Mouse (Mus musculus) mesoderm, embryonic 11.5 days (tissue): ENCODE results near the gene Pkdcc.

ENCODE experiments used
- DNase-seq: peaks from one replicate; pipeline ENCODE4 v3.0.0-alpha.2; 2012; ENCODE audit warnings: low read depth, low spot score

Gene Pkdcc

GRCm38 (mm10) chr17:83214674-83215528, at the start of gene Pkdcc:
Gene Pkdcc, plus strand, starts transcription at chr17:83215292.
- peak; percentile 85 for DNase-seq

- DNase-seq, result no peak
These were observed 48.9 kb upstream of the Pkdcc start for GRCm38 (mm10) chr17:83166195-83166594.

- no peak for DNase-seq
These were observed 38.9 kb upstream of the Pkdcc start for GRCm38 (mm10) chr17:83176146-83176545.

DNA sequence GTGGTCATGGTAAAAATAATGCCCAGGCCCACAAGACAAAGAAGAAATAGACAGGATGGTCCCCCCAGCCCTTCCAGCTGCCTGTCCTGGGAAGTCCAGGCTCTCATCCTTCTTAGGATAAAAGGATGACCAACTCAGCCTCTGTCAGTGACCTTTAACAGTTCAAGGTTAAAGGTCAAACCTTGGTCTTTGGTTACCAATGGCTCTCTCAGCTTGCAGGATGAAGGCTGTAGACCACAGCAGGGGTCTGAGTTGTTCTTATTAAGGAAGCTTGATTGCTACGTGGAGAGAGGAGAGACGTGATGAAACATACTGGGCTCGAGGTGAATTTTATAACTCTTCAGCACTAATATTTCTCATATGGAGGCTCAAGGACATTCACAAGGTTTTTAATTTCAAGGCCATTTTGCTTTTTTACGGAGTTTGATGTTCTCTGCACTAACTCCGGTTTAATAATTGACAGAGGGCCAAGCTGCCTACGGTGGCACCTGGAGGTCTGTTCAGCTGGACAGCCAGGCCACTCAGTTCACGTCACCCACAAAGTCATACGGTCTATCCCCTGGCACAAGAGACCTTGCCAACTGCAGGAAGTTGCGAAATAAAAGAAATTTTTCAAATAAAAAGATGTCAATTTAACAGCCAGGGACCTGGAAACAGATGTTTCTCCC, 36.5 kb upstream of the Pkdcc start:
- DNase-seq, result peak; percentile 56

- peak; percentile 83 for DNase-seq
These were observed 36.0 kb upstream of the Pkdcc start for GRCm38 (mm10) chr17:83179151-83179531.

- DNase-seq, result no peak
These were observed 35.5 kb upstream of the Pkdcc start for GRCm38 (mm10) chr17:83179569-83179968.

DNA sequence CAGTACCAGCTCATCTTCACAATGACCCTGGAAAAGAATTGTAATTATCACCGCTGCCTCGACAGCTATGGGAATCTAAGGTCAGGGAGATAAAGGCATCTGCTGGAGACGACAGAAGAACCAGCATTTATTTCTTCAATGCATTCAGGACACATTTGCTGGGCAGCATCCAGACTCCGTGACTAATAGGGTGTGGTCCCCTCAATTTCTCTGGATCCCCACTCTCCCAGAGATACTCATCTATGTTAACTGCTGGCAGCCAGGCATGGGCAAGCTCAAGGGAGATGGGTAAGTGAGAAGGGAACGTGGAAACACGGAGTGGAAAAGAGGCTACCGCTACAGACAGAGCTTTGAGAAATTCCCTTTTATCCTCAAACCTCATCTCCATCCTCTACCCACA, 34.0 kb upstream of the Pkdcc start:
- DNase-seq, result no peak

DNA sequence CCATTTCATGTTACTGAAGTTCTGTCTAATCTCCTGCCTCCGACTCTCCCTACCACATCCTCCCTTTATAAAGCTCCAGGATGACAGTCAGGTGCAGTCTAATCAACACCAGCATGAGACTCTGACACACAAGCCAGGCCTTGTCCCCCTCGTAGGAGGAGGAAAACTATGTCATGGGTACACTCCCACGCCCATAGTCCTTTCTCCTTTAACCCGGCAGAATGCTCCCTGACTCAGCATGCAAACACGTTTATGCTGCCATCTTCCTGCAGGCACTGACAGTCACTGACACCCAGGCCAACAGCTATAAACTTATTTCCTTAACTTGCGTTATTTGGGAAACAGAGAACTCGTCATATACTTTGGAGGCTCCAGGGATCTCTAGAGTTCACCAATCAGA, 33.5 kb upstream of the Pkdcc start:
- DNase-seq, result no peak

GRCm38 (mm10) chr17:83182061-83182664, 32.9 kb upstream of the Pkdcc start:
- no peak for DNase-seq

DNA sequence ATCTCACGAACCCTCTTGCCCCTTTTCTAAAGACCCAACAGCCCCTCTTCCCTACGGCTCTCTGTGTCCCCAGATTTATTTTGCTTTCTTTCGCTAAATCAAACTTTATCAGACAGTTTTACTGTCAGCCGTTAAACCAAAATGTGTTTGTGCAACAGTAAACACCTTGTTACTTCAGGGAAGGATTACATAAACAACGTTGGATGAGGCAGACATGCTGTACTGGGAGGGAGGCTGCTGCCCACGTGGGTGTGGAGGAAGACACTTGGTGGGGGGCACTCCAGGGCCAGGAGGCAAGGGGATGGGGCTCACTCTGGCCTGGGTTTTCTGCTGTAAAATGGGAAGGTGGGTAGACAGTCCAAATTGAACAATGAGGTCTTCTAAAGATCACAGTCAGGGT, 32.3 kb upstream of the Pkdcc start:
- DNase-seq, result no peak

DNA sequence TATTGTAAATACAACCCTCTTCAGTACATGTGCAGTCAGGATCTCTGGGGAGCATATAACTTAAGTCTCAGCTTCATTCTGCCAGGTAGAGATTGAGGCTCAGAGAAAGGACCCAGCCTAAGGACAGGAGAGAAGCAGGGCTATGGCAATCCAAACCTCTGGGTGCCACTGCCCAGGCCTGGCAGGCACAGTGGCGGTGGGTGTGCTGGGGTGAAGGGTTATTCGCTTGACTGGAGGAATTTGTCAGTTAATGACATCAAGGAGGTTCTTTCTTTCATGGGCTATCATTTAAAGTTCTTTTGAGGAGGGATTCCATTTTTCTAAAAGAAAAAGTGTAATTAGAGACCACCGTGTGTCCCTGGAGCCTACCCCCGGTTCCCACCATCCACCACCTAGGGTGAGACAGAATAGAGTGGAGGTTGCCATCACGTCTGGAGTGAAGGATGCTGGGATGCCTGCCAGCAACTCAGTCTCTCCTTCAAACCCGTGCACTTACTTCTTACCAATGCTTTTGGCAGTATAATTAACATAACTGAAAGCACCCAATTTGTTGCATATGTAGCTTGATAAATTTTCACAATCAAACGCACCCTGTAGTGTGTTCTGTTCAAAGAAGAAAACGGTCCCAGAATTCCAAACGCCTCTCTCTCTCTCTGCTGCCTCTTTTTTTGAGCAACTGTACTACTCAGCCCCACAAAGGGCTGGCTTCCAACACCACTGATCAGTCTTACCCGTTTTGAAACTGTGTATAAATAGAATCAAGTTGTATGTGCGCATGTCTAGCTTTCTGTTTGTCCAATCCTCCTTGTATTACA, 27.1 kb upstream of the Pkdcc start:
- DNase-seq, result no peak

DNA sequence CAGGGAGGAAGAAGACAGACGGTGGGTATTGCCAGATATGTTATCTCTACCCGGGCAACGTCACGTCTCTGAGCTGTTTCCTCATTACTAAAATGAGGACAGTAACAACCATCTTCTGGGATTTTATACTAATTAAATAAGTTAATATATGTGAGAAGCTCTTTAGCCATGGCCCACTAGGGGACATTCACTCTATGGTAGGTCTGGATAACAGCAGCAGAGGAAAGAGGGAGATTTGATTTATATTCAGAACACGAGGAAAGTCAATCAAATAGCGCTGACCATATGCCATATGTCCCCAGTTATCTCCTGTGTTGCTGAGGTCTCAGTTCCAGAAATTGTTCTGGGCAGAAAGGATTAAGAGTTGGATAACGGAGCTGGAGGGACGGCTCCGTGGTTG, 24.3 kb upstream of the Pkdcc start:
- DNase-seq, result no peak

- DNase-seq, result no peak
These were observed 20.6 kb upstream of the Pkdcc start for GRCm38 (mm10) chr17:83194491-83194890.

DNA sequence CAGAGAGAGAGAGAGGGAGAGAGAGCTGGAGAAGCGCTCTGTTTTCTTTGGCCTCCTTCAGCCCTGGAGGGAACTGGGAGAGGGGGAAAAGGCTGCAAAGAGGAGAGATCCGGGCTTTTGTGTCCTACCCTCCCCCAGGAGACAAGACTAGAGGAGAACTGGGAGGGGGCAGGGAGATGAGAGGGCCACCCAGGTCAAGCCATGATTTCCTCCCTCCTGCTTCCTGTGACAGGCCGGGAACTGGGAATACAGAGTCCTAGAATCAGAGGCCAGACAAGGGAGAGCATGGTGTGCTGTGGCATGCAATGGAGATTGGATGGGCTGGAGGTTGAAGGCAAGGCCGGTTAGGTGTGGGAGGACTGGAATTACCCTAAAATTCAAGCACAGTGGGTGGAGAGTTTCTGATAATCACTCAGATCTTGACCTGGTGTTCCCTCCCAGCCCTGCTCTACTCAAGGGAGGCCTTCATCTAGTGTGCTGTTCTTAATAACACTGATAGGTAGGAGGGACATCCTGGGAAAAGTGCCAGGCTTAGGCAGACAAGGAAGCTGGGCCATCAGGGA, 17.6 kb upstream of the Pkdcc start:
- peak; percentile 47 for DNase-seq

DNA sequence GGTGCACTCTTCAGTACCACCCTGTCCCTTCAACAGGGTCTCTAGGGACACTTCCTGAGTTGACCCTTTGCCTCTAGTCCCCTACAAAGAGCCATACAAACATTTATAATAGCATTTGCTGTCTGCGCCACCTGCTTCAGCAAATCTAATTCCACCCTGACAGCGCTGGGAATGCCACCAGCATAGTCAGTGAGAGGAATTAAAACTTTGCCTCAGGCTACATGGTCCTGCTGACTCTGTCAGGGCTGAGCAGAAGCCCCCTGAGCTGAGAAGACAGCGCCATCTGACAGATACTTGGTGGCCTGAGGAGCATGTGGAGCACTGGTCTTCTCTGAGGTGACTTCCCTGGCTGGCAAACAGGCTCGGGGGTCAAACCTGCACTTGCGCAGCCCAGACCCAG, 14.6 kb upstream of the Pkdcc start:
- no peak for DNase-seq

- DNase-seq, result peak; percentile 74
These were observed 13.8 kb upstream of the Pkdcc start for GRCm38 (mm10) chr17:83201257-83201656.

DNA sequence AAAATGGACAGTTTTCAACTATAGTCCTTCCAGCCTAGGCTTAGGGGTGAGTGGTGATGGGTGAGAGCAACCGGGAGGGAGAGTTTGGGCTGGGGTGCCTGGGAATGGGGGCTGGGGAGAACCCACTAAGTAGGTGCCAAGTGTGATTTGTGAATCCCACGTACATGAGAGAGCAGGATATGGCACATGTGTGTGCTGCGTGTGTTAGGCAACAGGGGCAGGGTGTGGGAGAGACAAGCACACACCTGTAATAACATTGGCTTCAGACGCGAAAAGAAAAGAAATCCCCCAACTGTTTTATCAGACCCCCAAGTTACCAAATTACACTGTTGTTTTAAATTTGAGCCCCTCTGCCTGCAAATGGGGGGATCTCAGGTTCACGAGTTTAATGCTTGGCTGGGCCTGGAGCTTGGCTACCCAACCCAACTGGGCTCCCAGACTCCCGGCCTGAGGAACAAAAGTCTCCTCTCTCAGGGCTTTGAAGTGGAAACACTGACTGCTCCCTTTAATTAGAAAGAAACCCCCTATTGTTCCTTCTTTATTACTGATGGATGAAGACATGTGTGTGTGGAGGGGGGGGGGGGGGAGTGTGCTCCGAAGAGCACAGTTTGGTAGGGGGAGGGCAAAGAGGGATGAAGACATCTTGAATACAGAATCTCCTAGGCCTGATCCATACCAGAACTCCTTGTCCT, 11.3 kb upstream of the Pkdcc start:
- no peak for DNase-seq

GRCm38 (mm10) chr17:83207296-83207695, 7.8 kb upstream of the Pkdcc start:
- DNase-seq, result no peak

- no peak for DNase-seq
These were observed 6.6 kb upstream of the Pkdcc start for GRCm38 (mm10) chr17:83208455-83208854.

DNA sequence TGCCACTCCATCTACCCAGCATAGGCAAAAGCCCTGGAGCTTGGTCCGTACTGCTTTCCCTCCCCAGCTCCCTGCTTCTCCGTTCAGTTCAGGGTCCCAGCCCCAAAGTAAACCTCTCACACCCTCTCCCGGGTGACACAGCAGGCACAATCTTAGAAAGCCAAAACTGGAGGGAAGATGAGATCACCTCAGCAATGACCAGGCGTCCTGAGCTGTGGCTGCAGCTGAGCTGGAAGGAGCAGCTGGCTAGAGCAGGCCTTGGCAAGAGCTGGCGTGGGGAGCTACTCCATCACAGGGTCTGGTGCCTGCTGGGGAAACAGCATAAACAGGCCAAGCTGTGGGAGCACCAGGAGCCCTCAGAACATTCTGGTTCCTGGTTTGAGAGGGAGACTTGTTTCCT, 4.6 kb upstream of the Pkdcc start:
- no peak for DNase-seq

DNA sequence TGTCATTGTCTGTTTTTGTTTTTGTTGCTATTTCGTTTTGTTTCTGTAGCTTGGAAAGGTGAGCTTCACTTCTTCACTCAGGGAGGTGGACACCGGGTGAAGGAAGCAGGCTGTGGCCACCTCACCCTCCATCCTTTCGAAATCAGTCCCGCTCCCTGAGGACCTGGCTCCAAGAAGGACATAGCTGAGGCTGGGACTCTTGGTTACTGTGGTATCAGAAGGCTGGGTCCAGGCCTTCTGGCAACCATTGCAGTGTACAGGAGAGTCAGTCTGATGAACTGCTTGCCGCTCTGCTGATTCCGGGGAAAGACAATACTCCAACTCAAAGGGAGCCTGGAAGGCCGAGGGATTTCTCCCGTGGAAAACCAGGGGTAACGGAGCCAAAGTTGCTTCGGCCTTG, 3.9 kb upstream of the Pkdcc start:
- no peak for DNase-seq
